9 mouse cellular contexts compared by ENCODE assay signal in the genomic region with DNA sequence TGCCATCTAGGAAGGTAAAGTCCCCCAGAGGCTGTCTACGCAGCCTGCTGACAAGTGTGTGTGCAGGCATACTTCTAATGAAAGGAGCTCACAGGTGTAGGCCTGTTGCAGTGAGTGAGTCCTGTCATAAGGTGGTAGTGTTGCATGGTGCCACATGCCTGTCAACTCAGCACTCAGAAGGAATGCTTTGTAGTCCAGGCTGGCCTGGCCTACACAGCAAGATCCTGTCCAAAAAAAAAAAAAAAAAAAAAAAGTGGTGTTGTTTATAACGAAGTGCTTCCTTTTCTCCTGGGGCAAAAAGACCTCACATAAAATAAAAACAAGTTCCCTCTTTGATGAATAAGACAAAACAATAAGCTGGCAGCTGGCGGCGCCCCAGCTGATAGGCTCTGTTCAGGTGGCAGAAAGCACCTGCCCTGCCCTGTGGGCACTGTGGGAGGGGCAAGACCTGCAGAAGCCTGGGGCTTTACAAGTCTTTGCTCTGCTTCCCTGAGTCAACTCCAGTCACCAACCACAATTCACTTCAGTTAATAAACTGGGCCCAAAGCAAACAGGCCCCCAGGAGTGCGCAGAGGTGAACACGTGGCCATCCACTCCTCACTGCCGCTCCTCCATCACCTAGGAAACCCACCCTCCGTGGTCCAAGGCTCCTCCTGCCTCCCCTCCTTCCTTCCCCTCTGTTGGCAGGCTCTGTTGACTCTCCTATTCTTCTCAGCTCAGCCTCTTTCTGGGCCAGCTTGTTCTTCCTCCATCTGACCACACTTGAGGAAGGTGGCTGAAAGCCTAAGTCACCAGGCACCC. TPM values are rescaled to one million over a fixed set of nuclear protein-coding genes. Genes with fewer than 3 reads are reported as not detected.
DNase-seq lines count a peak whose midpoint lies in the region; ATAC-seq and TF ChIP-seq lines count a peak whose summit lies in the region.
"Had no signal": no experiment of that assay in that cellular context is flagged by ENCODE, and none has a peak within 500 bp of the region (broad histone marks: within the 10 kb centered on the region; RNA-seq: fewer than 3 reads in every experiment).

No protein-coding gene starts in this region.

- peaks cover 5% of the 10 kb centered on the region; the same call in 1 of the 2 replicates for H3K4me1 ChIP-seq in forebrain, postnatal 0 days (ENCODE audit: insufficient read depth)

- intact Hi-C loops in left cerebral cortex, adult 2 months (cut with DNase I): no loop called here

- no peak overlapping the region for H3K9ac ChIP-seq in forebrain, postnatal 0 days

- peak in 1 of 2 experiments; percentile 55 for DNase-seq in left cerebral cortex, adult 2 months (ENCODE audit: extremely low spot score in 1 of 2, low spot score in 2 of 2)
- DNase-seq in left cerebral cortex, adult 11 months (ENCODE audit: low spot score): no peak
- peak; percentile 36 for DNase-seq in forebrain, postnatal 0 days
- peak; percentile 57 for DNase-seq in kidney, postnatal 14 days
- DNase-seq in yolk sac, embryonic 10.5 days (ENCODE audit: low spot score): peak; percentile 32
- no peak for DNase-seq in adrenal gland, postnatal 10 days

- no peaks in the 10 kb centered on the region for H3K36me3 ChIP-seq in forebrain, postnatal 0 days (ENCODE audit: insufficient read depth)

- peak; percentile 30 for TF ChIP-seq CTCF in left cerebral cortex, adult 2 months (IDR thresholded peaks at IDR 0.05)
- TF ChIP-seq CTCF in forebrain, postnatal 0 days (IDR thresholded peaks at IDR 0.05; ENCODE audit: low read depth): peak; percentile 67

- H3K9me3 ChIP-seq in forebrain, postnatal 0 days (ENCODE audit: low read length): no peaks in the 10 kb centered on the region

- no peak overlapping the region for H3K4me2 ChIP-seq in forebrain, postnatal 0 days (ENCODE audit: low read depth)

- H3K27me3 ChIP-seq in forebrain, postnatal 0 days (ENCODE audit: insufficient read depth, low read length): no peaks in the 10 kb centered on the region

- peak overlapping the region; percentile 81 for H3K27ac ChIP-seq in left cerebral cortex, adult 2 months
- no peak overlapping the region for H3K27ac ChIP-seq in forebrain, postnatal 0 days (ENCODE audit: low read depth, low read length)

- 39% methylated on average over 8 of the region's 8 CpGs for WGBS in forebrain, postnatal 0 days

- H3K4me3 ChIP-seq in left cerebral cortex, adult 2 months: no peak overlapping the region
- H3K4me3 ChIP-seq in forebrain, postnatal 0 days (ENCODE audit: low read depth, low read length): no peak overlapping the region
- H3K4me3 ChIP-seq: myocyte had no signal

- peak; percentile 55 for ATAC-seq in activated CD4-positive, CD25-positive, alpha-beta regulatory T cell, adult 4 months
- peak; percentile 84 for ATAC-seq in forebrain, postnatal 0 days
- peak; percentile 30 for ATAC-seq in megakaryocyte progenitor cell, adult 5-6 weeks (replicated peaks; ENCODE audit: poor library complexity)

RNA-seq across cellular contexts. Expression of gene Mical2, which starts 12.5 kb away (rescaled TPM):
- total RNA-seq in left cerebral cortex, adult 2 months (2021): 100 to 1,000 TPM; 652 to 703 TPM
- 1 to 10 TPM; 1.2 to 3.0 TPM for polyA plus RNA-seq in activated CD4-positive, CD25-positive, alpha-beta regulatory T cell, adult 4 months (2017; shearing (Covaris generic))
- total RNA-seq in forebrain, postnatal 0 days (2014; rRNA removed): 28.6 and 29.0 TPM in 2 replicates
- polyA plus RNA-seq in forebrain, postnatal 0 days (2015; fragmentation: Nextera tagmentation; extraction: Ambion mirVana): 16.3 and 18.3 TPM in 2 replicates
- 0.52 and 0.88 TPM in 2 replicates for total RNA-seq in megakaryocyte progenitor cell, adult 5-6 weeks (2015)
- 0.46 and 0.54 TPM in 2 replicates for total RNA-seq in megakaryocyte progenitor cell, adult 5-6 weeks (2017)
- total RNA-seq in adrenal gland, postnatal 10 days (2021): 10 to 100 TPM; 17.4 to 22.7 TPM

RNA-seq across cellular contexts. Expression of gene Dkk3, which starts 54.3 kb away (rescaled TPM):
- total RNA-seq in left cerebral cortex, adult 2 months (2021): 100 to 1,000 TPM; 164 to 198 TPM
- polyA plus RNA-seq in activated CD4-positive, CD25-positive, alpha-beta regulatory T cell, adult 4 months (2017; shearing (Covaris generic)): under 1 TPM; 0.42 to 0.54 TPM
- total RNA-seq in forebrain, postnatal 0 days (2014; rRNA removed): 50.8 and 53.8 TPM in 2 replicates
- 48.1 and 49.9 TPM in 2 replicates for polyA plus RNA-seq in forebrain, postnatal 0 days (2015; fragmentation: Nextera tagmentation; extraction: Ambion mirVana)
- 0.07 TPM in 1 of 2 replicates, not detected in the other for total RNA-seq in megakaryocyte progenitor cell, adult 5-6 weeks (2015)
- not detected in 2 replicates for total RNA-seq in megakaryocyte progenitor cell, adult 5-6 weeks (2017)
- 10 to 100 TPM; 12.3 to 14.7 TPM for total RNA-seq in adrenal gland, postnatal 10 days (2021)

Comparison
In these comparisons a context has a peak if more than half of its experiments do, and no peak if none do; other contexts are left out.
1. DNase-seq: peak in forebrain, postnatal 0 days (single experiment), kidney, postnatal 14 days (single experiment) and yolk sac, embryonic 10.5 days (single experiment); none in left cerebral cortex, adult 11 months (single experiment) and adrenal gland, postnatal 10 days (single experiment).
2. ATAC-seq: peak in every context shown above with its lines; median percentile 84 in forebrain, postnatal 0 days; 55 in activated CD4-positive, CD25-positive, alpha-beta regulatory T cell, adult 4 months; 30 in megakaryocyte progenitor cell, adult 5-6 weeks.
3. RNA of gene Mical2, which starts 12.5 kb away (total RNA-seq): 652 to 703 TPM in left cerebral cortex, adult 2 months; 28.6 to 29.0 TPM in forebrain, postnatal 0 days, 17.4 to 22.7 TPM in adrenal gland, postnatal 10 days and 0.46 to 0.88 TPM in megakaryocyte progenitor cell, adult 5-6 weeks; every median in the first group is over 10 times any median in the second.
4. RNA of gene Dkk3, which starts 54.3 kb away (total RNA-seq): 164 to 198 TPM in left cerebral cortex, adult 2 months, 50.8 to 53.8 TPM in forebrain, postnatal 0 days and 12.3 to 14.7 TPM in adrenal gland, postnatal 10 days; 0.07 TPM in megakaryocyte progenitor cell, adult 5-6 weeks; every median in the first group is over 10 times any median in the second.